Mouse (Mus musculus) neutrophil, adult 65 days (primary cell): Measurements from ENCODE around the gene Piezo1. TPM values are rescaled to one million over a fixed set of nuclear protein-coding genes. Genes with fewer than 3 reads are reported as not detected.

Source experiments
- total RNA-seq: library from RNA; stranded (reverse); gene quantifications from 2 replicates; pipeline ENCODE4 v1.2.4, GENCODE M21; 2023

The Piezo1 gene
- 24.0 and 38.7 TPM in 2 replicates for total RNA-seq

GRCm38 (mm10) chr8:122551265-122552051 is at the start of gene Piezo1:
Gene Piezo1, minus strand, starts transcription at chr8:122551329.

GRCm38 (mm10) chr8:122576648-122577022 is 25.5 kb upstream of the Piezo1 start, which contains the start of gene Aprt:
Gene Aprt, minus strand, starts transcription at chr8:122576909.

GRCm38 (mm10) chr8:122567361-122568108 is 16.4 kb upstream of the Piezo1 start, which contains the start of gene Cdt1:
Gene Cdt1, plus strand, starts transcription at chr8:122568015.

GRCm38 (mm10) chr8:122475580-122476320 is 75.4 kb downstream of the Piezo1 start, which contains the start of the genes Rnf166 and Ctu2:
Gene Rnf166, minus strand, starts transcription at chr8:122476064.
Gene Ctu2, plus strand, starts transcription at chr8:122476143.

GRCm38 (mm10) chr8:122460524-122461472 is 90.3 kb downstream of the Piezo1 start, which contains the start of gene Snai3:
Gene Snai3, minus strand, starts transcription at chr8:122460733.

GRCm38 (mm10) chr8:122443262-122444006 is 107.7 kb downstream of the Piezo1 start, which contains the start of gene Mvd:
Gene Mvd, minus strand, starts transcription at chr8:122443422.

GRCm38 (mm10) chr8:122432443-122433268 is 118.5 kb downstream of the Piezo1 start, which contains the start of gene Cyba:
Gene Cyba, minus strand, starts transcription at chr8:122432930.

Other genes starting within 250 kb of the Piezo1 start
- not detected in 2 replicates for gene Trhr2, start 190.6 kb downstream of the Piezo1 start, total RNA-seq
- 47.4 and 75.2 TPM in 2 replicates for gene Zc3h18, start 174.7 kb downstream of the Piezo1 start, total RNA-seq
- gene Il17c, start 129.3 kb downstream of the Piezo1 start, total RNA-seq, result 0.98 TPM in 1 of 2 replicates, not detected in the other
- 796 and 813 TPM in 2 replicates for gene Cyba, start 118.4 kb downstream of the Piezo1 start, total RNA-seq
- 8.7 and 10.0 TPM in 2 replicates for gene Mvd, start 107.9 kb downstream of the Piezo1 start, total RNA-seq
- gene Snai3, start 90.6 kb downstream of the Piezo1 start, total RNA-seq, result not detected in 2 replicates
- gene Rnf166, start 75.3 kb downstream of the Piezo1 start, total RNA-seq, result 47.1 and 54.5 TPM in 2 replicates
- gene Ctu2, start 75.2 kb downstream of the Piezo1 start, total RNA-seq, result 13.2 and 15.3 TPM in 2 replicates
- 56.1 and 75.3 TPM in 2 replicates for gene Cdt1, start 16.7 kb upstream of the Piezo1 start, total RNA-seq
- gene Aprt, start 25.6 kb upstream of the Piezo1 start, total RNA-seq, result 160 and 176 TPM in 2 replicates
- 74.4 and 111 TPM in 2 replicates for gene Galns, start 60.1 kb upstream of the Piezo1 start, total RNA-seq
- gene Trappc2l, start 60.3 kb upstream of the Piezo1 start, total RNA-seq, result 38.8 and 41.0 TPM in 2 replicates
- not detected in 2 replicates for gene Pabpn1l, start 71.4 kb upstream of the Piezo1 start, total RNA-seq
- gene Cbfa2t3, start 147.8 kb upstream of the Piezo1 start, total RNA-seq, result 13.8 and 15.5 TPM in 2 replicates
- gene Acsf3, start 224.2 kb upstream of the Piezo1 start, total RNA-seq, result 3.9 and 7.3 TPM in 2 replicates